Mouse (Mus musculus) myocyte (in vitro differentiated cells): ENCODE results near the gene Tmem25.
"Not testable (repeated sequence)": the region's sequence is repeated elsewhere in the genome, so short reads cannot be mapped to it uniquely, and the experiment has no call there.

ENCODE experiments used
- E2F4 ChIP-seq: IDR thresholded peaks from one replicate; pipeline ENCODE4 v1.6.1; 2011; ENCODE audit warnings: mild to moderate bottlenecking, control low read depth, moderate library complexity; ENCODE audit not compliant: insufficient read depth
- MAX ChIP-seq: IDR thresholded peaks from one replicate; pipeline ENCODE4 v1.6.1; 2011; ENCODE audit warnings: low read depth, mild to moderate bottlenecking, control low read depth
- MYOD1 ChIP-seq, 3 experiments: IDR thresholded peaks; one replicate each; pipeline ENCODE4 v1.6.1; 2011; ENCODE audit warnings: control low read depth in 2 of 3, low read depth in 2 of 3, mild to moderate bottlenecking in 2 of 3, moderate library complexity in 1 of 3; ENCODE audit not compliant: insufficient read length in 2 of 3, control insufficient read depth in 1 of 3
- POLR2A ChIP-seq: IDR thresholded peaks from one replicate; pipeline ENCODE4 v1.6.1; 2011; ENCODE audit warnings: low read depth, mild to moderate bottlenecking, control low read depth, moderate library complexity; ENCODE audit not compliant: insufficient read length
- POLR2AphosphoS2 ChIP-seq: IDR thresholded peaks from one replicate; pipeline ENCODE4 v1.6.1; 2011; ENCODE audit warnings: low read depth, control low read depth; ENCODE audit not compliant: insufficient read length
- SRF ChIP-seq: IDR thresholded peaks from one replicate; pipeline ENCODE4 v1.6.1; 2011; ENCODE audit warnings: low read depth; ENCODE audit not compliant: control insufficient read depth, insufficient read length
- TCF12 ChIP-seq: IDR thresholded peaks from one replicate; pipeline ENCODE4 v1.6.1; 2011; ENCODE audit warnings: mild to moderate bottlenecking, control low read depth; ENCODE audit not compliant: poor library complexity, insufficient read depth, severe bottlenecking
- TCF3 ChIP-seq: IDR thresholded peaks from one replicate; pipeline ENCODE4 v1.6.1; 2011; ENCODE audit warnings: low read depth, control low read depth; ENCODE audit not compliant: insufficient read length
- USF1 ChIP-seq: IDR thresholded peaks from one replicate; pipeline ENCODE4 v1.6.1; 2011; ENCODE audit warnings: low read depth, mild to moderate bottlenecking, control low read depth, moderate library complexity

DNA sequence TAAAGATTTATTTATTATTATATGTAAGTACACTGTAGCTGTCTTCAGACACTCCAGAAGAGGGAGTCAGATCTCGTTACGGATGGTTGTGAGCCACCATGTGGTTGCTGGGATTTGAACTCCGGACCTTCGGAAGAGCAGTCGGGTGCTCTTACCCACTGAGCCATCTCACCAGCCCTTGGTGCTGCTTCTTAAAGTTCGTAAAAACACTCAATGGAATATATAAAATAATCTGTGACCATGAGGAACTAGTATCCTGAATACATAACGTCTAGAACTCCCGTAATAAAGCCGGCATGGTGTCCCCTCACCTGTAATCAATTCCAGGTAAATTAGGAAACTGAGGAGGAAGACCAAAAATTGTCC is 31.1 kb downstream of the Tmem25 start:
- not testable (repeated sequence) for TF ChIP-seq MYOD1 (IDR thresholded peaks at IDR 0.05; ENCODE audit: control insufficient read depth in 1 of 3, insufficient read length in 2 of 3, low read depth in 2 of 3); E2F4; USF1; MAX; SRF; POLR2A; TCF3; TCF12; POLR2AphosphoS2
